Mouse (Mus musculus): Measurements from ENCODE around the gene Camkmt.

Camkmt gene

GRCm38 (mm10) chr17:85372523-85372922, 282.2 kb downstream of the Camkmt start:
- no peak for DNase-seq (ENCODE audit: low read depth)

DNA sequence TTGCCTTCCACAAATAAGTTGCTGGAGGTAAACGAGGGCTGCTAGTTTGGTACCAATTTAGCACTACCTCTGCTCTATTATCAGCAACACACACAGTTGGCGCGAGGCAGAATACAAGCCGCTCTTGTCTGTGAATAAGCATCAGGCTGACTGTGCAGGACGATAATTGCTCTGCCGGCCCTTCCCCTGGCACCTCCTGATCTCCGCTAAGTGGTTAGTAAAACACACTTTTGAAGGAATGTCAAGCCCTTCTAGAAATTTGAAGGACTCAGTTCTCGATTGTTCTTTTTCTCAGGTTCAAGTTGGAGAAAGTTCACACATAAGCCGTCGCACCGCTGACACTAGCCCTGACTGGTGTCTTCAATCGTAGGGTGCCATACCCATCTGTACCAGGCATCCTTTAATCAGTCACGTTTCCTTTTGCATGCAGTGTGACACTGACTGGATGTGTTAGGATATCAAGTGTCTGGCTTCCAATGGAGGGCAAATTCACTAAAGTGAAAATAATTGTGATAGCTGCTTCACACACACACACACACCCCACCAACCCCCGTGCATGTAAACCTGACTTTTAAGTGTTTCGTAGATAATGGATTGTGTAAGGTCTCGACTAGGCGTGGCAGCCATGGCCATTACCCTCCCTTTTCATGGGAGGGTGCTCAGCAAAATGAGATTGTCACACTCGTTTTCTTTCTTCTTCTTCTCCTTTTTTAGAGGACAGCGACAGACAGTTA, 283.9 kb downstream of the Camkmt start:
- DNase-seq (ENCODE audit: low read depth): no peak

DNA sequence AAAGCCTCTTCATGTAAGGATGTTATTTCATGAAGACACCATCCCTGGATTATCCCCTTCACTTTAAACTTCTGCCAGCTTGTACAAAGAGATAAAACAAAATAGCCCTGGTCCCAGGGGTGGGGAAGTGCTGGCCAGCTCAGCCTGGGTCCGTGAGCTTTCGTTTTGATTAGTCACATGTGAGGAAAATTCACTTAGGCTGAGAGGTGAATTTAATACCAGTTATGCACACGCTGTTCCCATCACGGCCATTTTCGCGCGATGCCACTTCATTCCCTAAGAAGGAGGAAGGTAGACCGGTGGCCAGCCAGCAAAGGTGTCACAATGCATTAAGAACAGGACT, 284.5 kb downstream of the Camkmt start:
- DNase-seq (ENCODE audit: low read depth): no peak

GRCm38 (mm10) chr17:85375523-85375922, 285.2 kb downstream of the Camkmt start:
- DNase-seq (ENCODE audit: low read depth): no peak

- no peak for DNase-seq (ENCODE audit: low read depth)
Measured at GRCm38 (mm10) chr17:85377496-85377895, 287.1 kb downstream of the Camkmt start.

- no peak for DNase-seq (ENCODE audit: low read depth)
Measured at GRCm38 (mm10) chr17:85379101-85379500, 288.7 kb downstream of the Camkmt start.

- no peak for DNase-seq (ENCODE audit: low read depth)
Measured at GRCm38 (mm10) chr17:85381578-85382223, 291.3 kb downstream of the Camkmt start.

DNA sequence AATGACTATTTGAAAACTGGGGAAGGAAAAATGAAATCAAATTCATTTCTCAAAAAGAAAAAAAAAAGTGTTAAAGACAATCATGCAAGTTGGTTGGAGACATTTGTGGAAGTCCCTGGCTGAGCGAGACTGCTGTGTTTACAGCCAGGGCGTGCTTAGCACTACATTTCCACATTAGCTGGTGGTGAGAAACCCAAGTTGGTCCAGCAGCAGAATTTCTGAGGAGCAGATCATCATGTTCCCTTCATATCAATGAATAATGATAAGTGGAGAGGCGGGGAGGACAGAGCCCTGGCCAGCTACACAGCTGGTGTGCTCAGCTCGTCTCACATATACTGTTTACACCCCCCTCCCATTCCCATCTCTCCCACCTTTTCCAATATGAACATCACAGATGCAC, 292.0 kb downstream of the Camkmt start:
- no peak for DNase-seq (ENCODE audit: low read depth)

DNA sequence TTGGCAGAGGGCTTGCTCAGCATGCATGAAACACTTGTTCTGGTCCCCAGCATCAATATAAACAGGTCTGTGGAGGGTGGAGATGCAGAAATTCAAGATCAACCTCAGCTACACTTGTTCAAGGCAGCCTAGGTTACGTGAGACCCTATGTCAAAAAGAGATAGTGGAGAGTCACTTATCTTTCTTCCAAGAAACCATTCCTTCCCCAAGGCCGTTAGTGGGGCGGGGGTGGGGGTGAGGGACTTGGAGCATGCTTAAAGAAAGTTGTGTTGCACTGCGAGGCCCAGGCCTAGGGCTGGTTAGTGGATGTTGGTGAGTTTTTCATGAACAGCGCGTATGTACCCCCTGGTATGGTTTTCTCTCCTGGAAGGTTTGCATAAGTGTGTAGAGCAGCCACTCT, 292.6 kb downstream of the Camkmt start:
- DNase-seq (ENCODE audit: low read depth): no peak

- DNase-seq (ENCODE audit: low read depth): no peak
Measured at GRCm38 (mm10) chr17:85393091-85393890, 302.9 kb downstream of the Camkmt start.

GRCm38 (mm10) chr17:85393891-85394321, 303.6 kb downstream of the Camkmt start:
- DNase-seq (ENCODE audit: low read depth): no peak

DNA sequence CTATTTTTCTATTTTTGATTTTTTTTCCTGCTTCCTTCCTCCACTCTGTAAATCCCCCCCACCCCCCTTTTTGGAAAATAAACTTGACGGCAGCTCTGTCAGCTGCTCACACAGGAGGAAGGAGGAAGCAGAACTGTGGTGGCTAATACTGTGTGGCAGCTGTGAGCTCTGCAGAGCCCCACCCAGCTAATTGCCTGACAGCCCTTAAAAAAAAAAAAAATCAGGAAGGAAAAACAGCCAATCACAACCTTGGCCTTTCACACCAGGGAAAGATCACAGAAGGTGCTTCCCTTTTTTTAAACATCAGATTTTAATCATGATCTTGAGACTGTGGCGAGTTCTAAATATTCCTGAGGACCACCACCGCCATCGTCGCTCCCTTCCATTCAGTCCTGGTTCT, 305.1 kb downstream of the Camkmt start:
- DNase-seq (ENCODE audit: low read depth): peak; percentile 34

DNA sequence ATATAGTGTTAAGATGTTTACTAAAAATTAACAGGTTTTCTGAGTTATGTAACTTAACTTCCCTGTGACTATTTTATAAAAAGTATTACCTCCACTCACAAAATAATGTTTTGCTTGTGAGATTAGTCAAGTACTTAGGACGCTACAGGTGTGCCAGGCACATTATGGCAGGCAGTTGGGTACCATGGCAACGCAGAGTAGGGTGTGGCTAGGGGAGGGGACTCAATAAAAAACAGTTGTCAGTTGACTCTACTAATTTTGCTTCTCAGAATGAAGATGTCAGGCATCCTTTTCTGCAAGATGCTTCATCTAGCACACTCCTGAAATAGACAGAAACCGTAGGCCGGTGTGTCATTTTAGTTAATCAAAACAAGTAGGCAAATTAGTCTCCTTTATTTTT, 310.4 kb downstream of the Camkmt start:
- DNase-seq (ENCODE audit: low read depth): no peak

- DNase-seq (ENCODE audit: low read depth): no peak
Measured at GRCm38 (mm10) chr17:85405161-85405560, 314.8 kb downstream of the Camkmt start.

DNA sequence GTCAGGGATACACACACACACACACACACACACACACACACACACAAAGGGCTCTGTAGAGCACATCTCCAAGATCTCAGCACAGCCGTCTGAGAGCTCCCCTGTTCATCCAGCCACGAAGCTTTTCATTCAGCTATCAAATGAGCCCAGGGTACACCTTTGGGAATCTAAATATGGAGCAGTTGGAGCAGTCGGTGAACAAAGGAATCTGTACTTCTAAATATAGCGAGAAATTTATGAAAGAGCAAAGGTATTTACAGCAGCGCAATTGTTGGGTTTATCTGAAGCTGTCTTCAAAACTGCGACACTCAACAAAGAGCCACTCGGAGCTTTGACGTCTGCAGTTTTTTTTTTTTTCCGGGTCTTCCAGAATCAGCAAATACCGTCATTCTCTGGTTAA, 315.8 kb downstream of the Camkmt start:
- no peak for DNase-seq (ENCODE audit: low read depth)

- DNase-seq (ENCODE audit: low read depth): no peak
Measured at GRCm38 (mm10) chr17:85428831-85429230, 338.5 kb downstream of the Camkmt start.

- no peak for DNase-seq (ENCODE audit: low read depth)
Measured at GRCm38 (mm10) chr17:85432923-85433322, 342.6 kb downstream of the Camkmt start.

- DNase-seq (ENCODE audit: low read depth): no peak
Measured at GRCm38 (mm10) chr17:85443036-85443435, 352.7 kb downstream of the Camkmt start.

GRCm38 (mm10) chr17:85454419-85454983, 364.1 kb downstream of the Camkmt start:
- DNase-seq (ENCODE audit: low read depth): no peak

GRCm38 (mm10) chr17:85455063-85455462, 364.7 kb downstream of the Camkmt start:
- no peak for DNase-seq (ENCODE audit: low read depth)

DNA sequence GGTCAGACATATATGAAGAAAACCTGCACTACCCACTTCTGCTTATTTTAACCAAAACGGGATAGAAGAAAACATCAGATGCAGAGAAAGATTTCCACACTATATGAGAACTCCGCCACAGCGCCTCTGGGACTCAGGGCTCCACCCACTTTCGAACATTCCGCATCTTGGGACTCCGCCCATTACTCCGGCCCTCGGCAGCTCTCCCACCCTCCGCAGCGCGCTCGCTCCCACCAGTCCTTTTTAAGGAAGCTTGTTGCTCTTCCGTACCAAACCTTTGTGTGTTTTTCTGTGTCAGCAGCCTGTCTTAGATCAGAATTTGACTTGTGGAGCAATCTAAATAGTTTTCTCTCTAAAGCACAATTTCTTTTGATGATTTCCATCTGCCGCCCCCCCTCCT, 367.7 kb downstream of the Camkmt start:
- no peak for DNase-seq (ENCODE audit: low read depth)

DNA sequence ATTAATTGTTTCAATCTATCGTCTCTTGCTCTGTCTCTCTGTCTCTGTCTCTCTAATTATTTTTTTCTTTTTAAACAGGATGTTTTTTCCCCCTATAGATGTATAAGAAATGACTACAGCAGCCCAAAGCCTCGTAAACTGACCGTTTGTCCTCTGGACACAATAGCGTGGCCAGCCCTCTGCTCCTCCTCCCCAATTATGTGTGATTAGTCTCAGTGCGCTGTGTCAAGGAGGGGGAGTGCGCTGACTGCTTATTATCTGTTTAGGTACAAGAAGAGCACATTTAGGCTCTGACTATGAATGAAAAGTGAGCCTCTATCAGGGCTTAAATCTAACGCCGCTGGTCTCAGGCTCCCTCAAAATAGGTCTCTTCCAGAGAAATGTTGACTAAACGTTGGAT, 368.2 kb downstream of the Camkmt start:
- no peak for DNase-seq (ENCODE audit: low read depth)

- no peak for DNase-seq (ENCODE audit: low read depth)
Measured at GRCm38 (mm10) chr17:85461577-85461976, 371.2 kb downstream of the Camkmt start.

All from 416B (cell line).